Mouse (Mus musculus): ENCODE measurements around the gene Olfr347.

DNA sequence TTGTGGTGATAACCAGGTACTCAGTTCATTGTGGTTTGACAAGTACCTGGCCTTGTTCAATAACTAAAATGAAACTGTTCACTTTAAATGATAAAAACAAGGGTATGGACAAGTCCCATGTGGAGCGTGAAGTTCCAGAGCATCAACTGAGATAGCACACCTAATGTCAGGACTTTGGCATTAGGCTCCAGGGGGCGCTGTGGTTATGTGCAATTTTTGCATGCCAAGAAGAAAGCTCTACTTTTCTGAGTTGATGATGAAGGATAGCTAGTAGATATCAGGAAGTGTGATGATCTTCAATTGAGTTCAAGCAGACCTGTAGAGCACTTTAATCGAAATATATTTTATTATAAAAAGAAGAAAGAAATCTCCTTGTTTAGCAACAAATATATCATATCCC lies 4.5 kb downstream of the Olfr347 start:
- TF ChIP-seq POLR2A (IDR thresholded peaks at IDR 0.05; ENCODE audit: extremely low read depth, insufficient read depth, low read length), result no peak
- TF ChIP-seq CTCF (IDR thresholded peaks at IDR 0.05; ENCODE audit: low read depth, low read length), result no peak
